Mouse (Mus musculus) sigmoid colon, adult 10 weeks (tissue): ENCODE results near the gene Tmem235. TPM values are rescaled to one million over a fixed set of nuclear protein-coding genes. Genes with fewer than 3 reads are reported as not detected.

Experiments
- polyA plus RNA-seq: library from polyadenylated mRNA; stranded (reverse); fragments of 350-450 nt; fragmentation: Illumina TruSeq; extraction: RNeasy Lipid Tissue Mini Kit (QIAGEN cat#74804); gene quantifications from one replicate; pipeline ENCODE4 v1.2.3, GENCODE M21; 2014; ENCODE audit warnings: low read depth, low replicate concordance

Gene Tmem235
- not detected for polyA plus RNA-seq

GRCm38 (mm10) chr11:117860601-117861000 is at the start of gene Tmem235:
Gene Tmem235 (plus strand): TSS chr11:117860752.

GRCm38 (mm10) chr11:117825333-117826101 is 35.0 kb upstream of the Tmem235 start, which contains the start of the genes Afmid and Tk1:
Gene Afmid (plus strand): TSS chr11:117825924.
Gene Tk1 (minus strand): TSS chr11:117826092.

DNA sequence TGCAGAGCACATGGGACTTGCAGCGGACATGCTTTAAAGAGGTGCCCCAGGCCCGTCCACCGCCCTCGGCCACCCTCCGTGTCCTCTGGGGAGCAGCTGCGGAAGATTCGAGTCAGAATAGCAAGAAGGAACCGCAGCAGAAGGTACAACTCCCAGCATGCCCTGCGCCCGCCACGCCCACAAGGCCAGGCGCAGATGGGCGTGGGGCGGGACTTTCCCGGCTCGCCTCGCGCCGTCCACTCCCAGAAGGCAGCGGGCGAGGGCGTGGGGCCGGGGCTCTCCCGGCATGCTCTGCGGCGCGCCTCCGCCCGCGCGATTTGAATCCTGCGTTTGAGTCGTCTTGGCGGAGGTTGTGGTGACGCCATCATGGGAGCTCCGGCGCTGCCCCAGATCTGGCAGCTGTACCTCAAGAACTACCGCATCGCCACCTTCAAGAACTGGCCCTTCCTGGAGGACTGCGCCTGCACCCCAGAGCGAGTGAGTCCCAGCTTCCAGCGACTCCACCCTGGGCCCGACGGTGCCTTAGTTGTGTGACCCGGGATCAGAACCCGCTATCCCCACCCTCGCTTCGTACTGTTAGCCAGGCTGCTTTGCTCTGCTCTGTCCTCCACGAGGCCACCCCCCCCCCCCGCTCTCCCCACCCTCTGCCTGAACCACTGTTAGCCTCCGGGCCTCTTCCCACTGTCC is 11.4 kb upstream of the Tmem235 start, which contains the start of gene Birc5:
Gene Birc5, plus strand, starts transcription at position 267 of the 687 bp plus-strand sequence.

DNA sequence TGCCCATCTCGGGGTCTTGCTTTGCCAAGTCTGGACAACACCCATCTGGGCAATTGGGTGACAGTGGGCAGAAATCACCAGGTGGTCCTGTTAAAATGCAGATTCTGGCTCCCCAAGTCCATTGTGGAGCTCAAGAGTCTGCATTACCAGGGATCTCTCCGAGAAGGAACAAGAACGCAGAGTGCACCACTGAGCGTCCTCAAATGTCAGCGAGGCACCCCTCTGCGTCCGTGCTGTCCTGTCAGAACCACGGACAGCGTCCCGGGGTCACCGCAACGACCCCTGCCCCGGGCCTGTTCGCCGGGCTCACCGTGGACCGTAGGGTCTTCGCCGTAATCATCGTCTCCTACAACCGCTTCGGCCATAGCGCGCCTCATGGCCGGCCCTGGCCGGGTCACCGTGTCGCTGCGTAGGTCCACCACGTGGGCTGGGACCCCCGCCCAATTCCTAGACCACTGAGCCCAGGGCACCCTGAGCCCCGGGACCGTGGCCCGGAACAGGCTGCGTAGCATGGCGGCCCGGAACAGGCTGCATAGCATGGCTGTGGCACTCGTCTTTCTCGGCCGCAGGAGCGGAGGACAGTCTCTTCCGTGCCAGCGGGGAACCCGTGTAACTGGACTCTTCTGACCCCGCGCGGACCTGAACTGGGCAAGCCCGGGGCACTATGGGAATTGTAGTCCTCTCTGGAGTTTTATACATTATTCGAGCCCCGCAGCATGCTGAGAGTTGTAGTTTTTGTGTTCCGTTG is 12.5 kb downstream of the Tmem235 start, which contains the start of gene Tha1:
Gene Tha1, minus strand, starts transcription at position 621 of the 748 bp plus-strand sequence.

Other genes with a start within 250 kb of the Tmem235 start
- gene Tnrc6c, start 206.5 kb upstream of the Tmem235 start, polyA plus RNA-seq: 10.0 TPM
- 2.1 TPM for gene Tmc8, start 78.7 kb upstream of the Tmem235 start, polyA plus RNA-seq
- gene Tmc6, start 78.6 kb upstream of the Tmem235 start, polyA plus RNA-seq: 1.5 TPM
- not detected for gene 6030468B19Rik, start 63.1 kb upstream of the Tmem235 start, polyA plus RNA-seq
- gene Gm20708, start 51.1 kb upstream of the Tmem235 start, polyA plus RNA-seq: 5.9 TPM
- 13.9 TPM for gene Syngr2, start 51.1 kb upstream of the Tmem235 start, polyA plus RNA-seq
- 1.6 TPM for gene Afmid, start 34.8 kb upstream of the Tmem235 start, polyA plus RNA-seq
- 1.1 TPM for gene Tk1, start 34.7 kb upstream of the Tmem235 start, polyA plus RNA-seq
- 20.3 TPM for gene Birc5, start 11.5 kb upstream of the Tmem235 start, polyA plus RNA-seq
- 0.82 TPM for gene Tha1, start 12.7 kb downstream of the Tmem235 start, polyA plus RNA-seq
- 0.98 TPM for gene Socs3, start 109.3 kb downstream of the Tmem235 start, polyA plus RNA-seq
- gene Pgs1, start 125.5 kb downstream of the Tmem235 start, polyA plus RNA-seq: 4.2 TPM